Mouse (Mus musculus) Patski (cell line): ENCODE results near the gene Zfp398. TPM values are rescaled to one million over a fixed set of nuclear protein-coding genes. Genes with fewer than 3 reads are reported as not detected.

Source experiments
- ATAC-seq: fragments of 100-300 bp; one replicate; pipeline ENCODE4 v1.8.0; 2021
- CTCF ChIA-PET: fragments of 350-600 bp; sonication (Branson Sonifier 250); formaldehyde crosslinking; loops from one replicate; lab custom pipeline; 2022; ENCODE audit warnings: inconsistent platforms; lab: Charles Lee
- POLR2A ChIA-PET: fragments of 350-600 bp; sonication (Branson Sonifier 250); formaldehyde crosslinking; loops from one replicate; lab custom pipeline; 2022; ENCODE audit warnings: antibody characterized with exemption, inconsistent platforms; lab: Charles Lee
- DNase-seq: peaks from one replicate; pipeline ENCODE4 v3.0.0-alpha.2; 2011; ENCODE audit warnings: low read depth, low spot score
- H3K27me3 ChIP-seq: fragments of 371-371 bp; one replicate; pipeline ENCODE4 v1.5.1; 2021
- CTCF ChIP-seq: fragments of 100-300 bp; IDR thresholded peaks from one replicate; pipeline ENCODE4 v1.5.1; 2021
- in situ Hi-C: fragments of 300-500 bp; cut with MboI; formaldehyde crosslinking; loops from 3 replicates; pipeline ENCODE4 v1.11.1; 2018; ENCODE audit warnings: low pct_unique_long_range_greater_than_20kb, mixed read lengths
- polyA plus RNA-seq: library from polyadenylated mRNA; unstranded; gene quantifications from one replicate; pipeline ENCODE4 v1.2.3, GENCODE M21; 2021

The Zfp398 gene
- polyA plus RNA-seq, 1 experiment from 2014 or later: 7.0 TPM

GRCm38 (mm10) chr6:47808545-47808944, 26.9 kb upstream of the Zfp398 start:
- ATAC-seq (no peak), DNase-seq (no peak)
- TF ChIP-seq CTCF: no peak
- CTCF ChIA-PET: interaction anchor here (7.1 kb wide), 1 partner anchor 9 kb away, joined by 50 read pairs; no protein-coding TSS in a partner anchor
- no peaks in the 10 kb centered on the region for H3K27me3 ChIP-seq
- POLR2A ChIA-PET: no interaction called here
- in situ Hi-C loops: no loop called here

DNA sequence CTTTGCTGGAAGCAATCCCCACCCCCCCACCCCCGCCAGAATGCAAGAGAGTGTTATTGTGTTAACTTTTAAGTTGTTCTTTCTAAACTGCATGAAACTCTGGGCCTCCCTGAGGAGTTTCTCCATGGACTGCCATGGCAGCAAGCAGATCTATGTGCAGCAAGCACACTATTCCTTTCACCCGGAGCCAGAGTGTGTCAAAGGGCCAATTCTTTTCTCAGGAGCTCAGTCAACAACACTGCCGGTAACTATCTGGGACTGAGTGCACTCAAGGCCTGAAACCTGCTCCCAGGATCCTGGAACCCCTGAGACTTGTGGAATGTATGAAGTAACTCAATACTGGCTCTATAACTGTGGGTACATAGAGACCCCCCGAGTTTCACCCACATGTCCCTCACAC, 26.4 kb upstream of the Zfp398 start:
- ChIA-PET CTCF (interaction anchor here (0.9 to 7.1 kb wide), 3 partner anchors 9 to 26 kb away, joined by 4 to 50 read pairs (median 4); partner anchors contain the start of gene Zfp398), POLR2A (interaction anchor here (1.0 kb wide), 1 partner anchor 11 kb away, joined by 3 read pairs; no protein-coding TSS in a partner anchor)
- in situ Hi-C loops: no loop called here
- no peaks in the 10 kb centered on the region for H3K27me3 ChIP-seq
- DNase-seq (no peak), ATAC-seq (no peak)
- TF ChIP-seq CTCF: no peak

GRCm38 (mm10) chr6:47810181-47810580, 25.3 kb upstream of the Zfp398 start:
- in situ Hi-C loops: no loop called here
- no peak for TF ChIP-seq CTCF
- H3K27me3 ChIP-seq: no peaks in the 10 kb centered on the region
- ATAC-seq (no peak), DNase-seq (no peak)
- CTCF ChIA-PET: interaction anchor here (0.9 to 7.1 kb wide), 4 partner anchors 10 to 25 kb away, joined by 4 to 50 read pairs (median 4); partner anchors contain the start of gene Zfp398
- POLR2A ChIA-PET: interaction anchor here (1.0 to 1.1 kb wide), 2 partner anchors 10 to 15 kb away, joined by 3 to 5 read pairs; no protein-coding TSS in a partner anchor

DNA sequence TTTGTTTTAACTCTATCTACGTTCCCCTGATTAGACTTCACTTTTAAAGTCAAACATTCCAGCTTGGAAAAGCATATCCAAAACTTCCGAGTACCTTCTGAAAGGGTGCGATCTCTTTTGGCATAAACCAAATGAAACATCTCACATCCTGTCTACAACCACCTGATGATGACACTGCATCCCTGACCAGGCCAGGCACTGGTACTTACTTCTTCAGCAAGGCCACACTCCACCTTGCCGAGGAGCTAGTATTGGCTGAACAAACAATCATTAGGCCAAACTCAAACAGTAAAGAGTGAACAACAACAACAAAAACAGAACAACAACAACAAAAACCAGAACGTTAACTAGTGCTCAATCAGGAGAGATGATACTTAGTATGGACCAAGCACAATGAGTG, 24.1 kb upstream of the Zfp398 start:
- in situ Hi-C loops: no loop called here
- no peak for TF ChIP-seq CTCF
- CTCF ChIA-PET: interaction anchor here (1.3 to 7.1 kb wide), 2 partner anchors 11 to 18 kb away, joined by 5 to 50 read pairs; no protein-coding TSS in a partner anchor
- ATAC-seq (no peak), DNase-seq (no peak)
- POLR2A ChIA-PET: no interaction called here
- H3K27me3 ChIP-seq: no peaks in the 10 kb centered on the region

- TF ChIP-seq CTCF: no peak
- no peaks in the 10 kb centered on the region for H3K27me3 ChIP-seq
- in situ Hi-C loops: no loop called here
- DNase-seq (no peak), ATAC-seq (no peak)
- POLR2A ChIA-PET: interaction anchor here (1.7 kb wide), 1 partner anchor 19 kb away, joined by 4 read pairs; no protein-coding TSS in a partner anchor
- CTCF ChIA-PET: interaction anchor here (0.9 to 7.1 kb wide), 4 partner anchors 12 to 22 kb away, joined by 3 to 50 read pairs (median 3); no protein-coding TSS in a partner anchor
Observed at GRCm38 (mm10) chr6:47812271-47812915, 23.1 kb upstream of the Zfp398 start.

GRCm38 (mm10) chr6:47813257-47813878, 22.1 kb upstream of the Zfp398 start, which contains the start of gene Pdia4:
Pdia4 (minus strand) TSS chr6:47813430.
- no peaks in the 10 kb centered on the region for H3K27me3 ChIP-seq
- in situ Hi-C loops: no loop called here
- POLR2A ChIA-PET: interaction anchor here (1.7 kb wide), 1 partner anchor 20 kb away, joined by 4 read pairs; no protein-coding TSS in a partner anchor
- DNase-seq (peak; percentile 93), ATAC-seq (peak; percentile 97)
- CTCF ChIA-PET: interaction anchor here (0.9 to 7.1 kb wide), 5 partner anchors 13 to 21 kb away, joined by 3 to 50 read pairs (median 3); no protein-coding TSS in a partner anchor
- no peak for TF ChIP-seq CTCF

DNA sequence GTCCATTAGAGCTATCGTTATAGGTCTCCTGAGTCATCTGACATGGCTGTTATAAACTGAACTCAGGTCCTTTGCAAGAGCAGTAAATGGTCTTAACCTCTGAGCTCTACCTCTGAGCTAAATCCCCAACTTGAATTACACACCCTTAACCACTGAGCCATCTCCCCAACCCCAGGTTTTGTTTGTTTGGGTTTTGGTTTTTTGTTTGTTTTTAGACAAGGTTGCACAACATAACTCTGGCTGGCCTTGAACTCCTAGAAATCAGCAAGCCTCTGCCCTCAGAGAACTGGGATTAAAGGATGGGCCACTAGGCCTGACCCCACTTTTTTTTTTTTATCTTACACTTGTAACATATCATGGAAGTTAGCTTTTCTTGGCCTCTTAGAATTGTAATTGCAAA, 19.3 kb upstream of the Zfp398 start:
- ChIA-PET POLR2A (no interaction called here), CTCF (interaction anchor here (0.9 to 1.4 kb wide), 2 partner anchors 10 to 19 kb away, joined by 3 read pairs; no protein-coding TSS in a partner anchor)
- H3K27me3 ChIP-seq: no peaks in the 10 kb centered on the region
- in situ Hi-C loops: no loop called here
- ATAC-seq (no peak), DNase-seq (no peak)
- no peak for TF ChIP-seq CTCF

GRCm38 (mm10) chr6:47818721-47819120, 16.7 kb upstream of the Zfp398 start:
- CTCF ChIA-PET: no interaction called here
- POLR2A ChIA-PET: no interaction called here
- no peak for DNase-seq

DNA sequence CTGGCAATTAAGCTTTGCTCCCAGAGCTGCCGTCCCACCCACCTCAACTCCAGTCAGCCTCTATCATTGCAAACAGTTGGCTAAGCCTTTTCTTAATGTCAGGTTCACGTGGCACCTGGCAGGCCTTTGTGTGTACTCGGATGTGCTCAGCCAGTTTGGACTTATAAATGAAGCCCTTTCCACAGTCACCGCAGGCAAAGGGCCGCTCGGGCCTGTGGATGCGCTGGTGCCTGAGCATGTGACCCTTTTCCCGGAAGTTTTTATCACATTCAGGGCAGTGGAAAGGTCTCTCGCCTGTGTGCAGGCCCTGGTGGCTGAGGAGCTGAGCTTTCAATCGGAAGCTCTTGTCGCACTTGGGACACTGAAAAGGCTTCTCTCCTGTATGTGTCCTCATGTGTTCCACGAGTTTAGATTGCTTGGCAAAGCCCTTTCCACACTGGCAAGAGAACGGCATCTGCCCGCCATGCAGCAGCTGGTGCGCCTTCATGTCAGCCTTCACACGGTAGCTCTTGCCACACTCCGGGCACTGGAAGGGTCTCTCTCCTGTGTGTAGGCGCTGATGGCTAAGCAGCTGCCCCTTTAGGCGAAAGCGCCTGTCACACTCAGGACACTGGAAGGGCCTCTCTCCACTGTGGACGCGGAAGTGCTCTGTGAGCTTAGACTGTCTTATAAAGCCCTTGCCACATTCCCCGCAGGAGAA, 15.7 kb upstream of the Zfp398 start:
- no peak for TF ChIP-seq CTCF
- DNase-seq (no peak), ATAC-seq (no peak)
- H3K27me3 ChIP-seq: no peaks in the 10 kb centered on the region
- CTCF ChIA-PET: no interaction called here
- POLR2A ChIA-PET: interaction anchor here (1.2 kb wide), 1 partner anchor 10 kb away, joined by 3 read pairs; no protein-coding TSS in a partner anchor
- in situ Hi-C loops: no loop called here

More at GRCm38 (mm10) chr6:47818721-47819120, 16.7 kb upstream of the Zfp398 start:
- in situ Hi-C loops: no loop called here
- no peaks in the 10 kb centered on the region for H3K27me3 ChIP-seq
- no peak for ATAC-seq
- TF ChIP-seq CTCF: no peak

DNA sequence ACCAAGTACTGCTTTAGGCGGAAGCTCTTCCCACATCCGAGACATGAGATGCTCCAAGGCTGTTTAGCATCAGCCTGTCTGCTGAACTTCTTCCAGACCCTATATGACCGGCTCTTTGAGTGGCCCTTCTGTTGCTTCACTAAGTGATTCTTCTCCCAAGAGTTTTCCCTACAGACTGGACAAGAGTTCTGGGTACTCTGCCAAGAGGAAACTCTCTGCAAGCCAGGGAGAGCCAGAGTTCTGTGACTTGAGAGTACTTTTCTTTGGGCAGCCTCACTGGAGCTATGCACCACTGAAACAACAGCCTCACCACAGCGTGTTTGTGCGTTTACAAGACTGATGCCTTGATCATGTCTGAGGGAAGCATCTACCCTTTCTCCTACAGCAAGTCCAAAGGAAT, 14.2 kb upstream of the Zfp398 start:
- TF ChIP-seq CTCF: no peak
- no peaks in the 10 kb centered on the region for H3K27me3 ChIP-seq
- POLR2A ChIA-PET: interaction anchor here (1.2 kb wide), 1 partner anchor 12 kb away, joined by 3 read pairs; no protein-coding TSS in a partner anchor
- in situ Hi-C loops: no loop called here
- CTCF ChIA-PET: no interaction called here
- DNase-seq (no peak), ATAC-seq (no peak)
